Comparison of ENCODE assay signal across 8 mouse cellular contexts in genomic region chr2:151038811-151039222, GRCm38 (mm10). TPM values are rescaled to one million over a fixed set of nuclear protein-coding genes. Genes with fewer than 3 reads are reported as not detected.
A peak's percentile ranks its signal among the peaks of the same experiment; 100 is the strongest.
DNase-seq lines count a peak whose midpoint lies in the region; ATAC-seq lines count a peak whose summit lies in the region.

No protein-coding gene starts in this region.

- no peaks in the 10 kb centered on the region for H3K36me3 ChIP-seq in hindbrain, embryonic 16.5 days (ENCODE audit: control insufficient read depth, insufficient read depth, low read length)
- H3K36me3 ChIP-seq in midbrain, embryonic 11.5 days (ENCODE audit: control insufficient read depth, insufficient read depth, low read length), result no peaks in the 10 kb centered on the region

- H3K4me3 ChIP-seq in hindbrain, embryonic 16.5 days (ENCODE audit: low read length), result peak overlapping the region; percentile 97
- H3K4me3 ChIP-seq in midbrain, embryonic 11.5 days (ENCODE audit: low read depth, low read length), result peak overlapping the region; percentile 87

- ATAC-seq in frontal cortex, adult (ENCODE audit: low TSS enrichment), result peak; percentile 71
- no peak; the same call in 1 of the 2 replicates for ATAC-seq in hindbrain, embryonic 16.5 days
- peak; percentile 82 for ATAC-seq in midbrain, embryonic 11.5 days (ENCODE audit: low FRiP score)

- H3K27me3 ChIP-seq in hindbrain, embryonic 16.5 days (replicated peaks; ENCODE audit: control insufficient read depth, insufficient read depth, low read length), result no peaks in the 10 kb centered on the region; the same call in 1 of the 2 replicates
- no peaks in the 10 kb centered on the region for H3K27me3 ChIP-seq in midbrain, embryonic 11.5 days (ENCODE audit: control insufficient read depth, insufficient read depth, low read length)

- peaks cover 15% of the 10 kb centered on the region for H3K4me1 ChIP-seq in hindbrain, embryonic 16.5 days (ENCODE audit: control insufficient read depth, insufficient read depth, low read depth, low read length)
- peaks cover 4% of the 10 kb centered on the region; the same call in 1 of the 2 replicates for H3K4me1 ChIP-seq in midbrain, embryonic 11.5 days (ENCODE audit: control insufficient read depth, insufficient read depth, low read length)

- H3K27ac ChIP-seq in hindbrain, embryonic 16.5 days (ENCODE audit: low read depth, low read length), result peak overlapping the region; percentile 82
- peak overlapping the region; percentile 40; the same call in 1 of the 2 replicates for H3K27ac ChIP-seq in midbrain, embryonic 11.5 days (ENCODE audit: low read depth, low read length)

- peak overlapping the region; percentile 90 for H3K4me2 ChIP-seq in hindbrain, embryonic 16.5 days (ENCODE audit: low read length)
- H3K4me2 ChIP-seq in midbrain, embryonic 11.5 days, result peak overlapping the region; percentile 71

- WGBS in hindbrain, embryonic 16.5 days, result 0% methylated on average over 30 of the region's 30 CpGs
- WGBS in midbrain, embryonic 11.5 days, result under 1% methylated on average over 25 of the region's 30 CpGs

- H3K9ac ChIP-seq in hindbrain, embryonic 16.5 days (ENCODE audit: low read depth, low read length), result peak overlapping the region; percentile 96
- peak overlapping the region; percentile 97 for H3K9ac ChIP-seq in midbrain, embryonic 11.5 days (ENCODE audit: low read length)

- DNase-seq in frontal cortex, postnatal 14 days (ENCODE audit: low spot score in 2 of 2), result no peak
- DNase-seq in 416B (ENCODE audit: low read depth), result peak; percentile 72
- DNase-seq in embryo, embryonic 10.5 days (ENCODE audit: low spot score), result peak; percentile 58
- peak; percentile 96 for DNase-seq in midbrain, embryonic 11.5 days (ENCODE audit: low spot score, missing footprints)
- no peak for DNase-seq in adrenal gland, postnatal 25 days
- DNase-seq in cerebellum, adult 8-10 months, result no peak

- no peaks in the 10 kb centered on the region for H3K9me3 ChIP-seq in hindbrain, embryonic 16.5 days (ENCODE audit: control insufficient read depth, low read length)
- H3K9me3 ChIP-seq in midbrain, embryonic 11.5 days (ENCODE audit: control insufficient read depth, low read length), result no peaks in the 10 kb centered on the region

RNA-seq across cellular contexts. Expression of gene Ninl, which starts 0.4 kb away (rescaled TPM):
- 3.6 and 4.6 TPM in 2 replicates for polyA plus RNA-seq in hindbrain, embryonic 16.5 days (2015; fragmentation: Nextera tagmentation; extraction: Ambion mirVana)
- 11.2 and 11.6 TPM in 2 replicates for polyA plus RNA-seq in midbrain, embryonic 11.5 days (2014; fragmentation: Nextera tagmentation; extraction: Ambion mirVana)
- total RNA-seq in adrenal gland, postnatal 25 days (2021), result 30.3 and 34.7 TPM in 2 replicates

RNA-seq across cellular contexts. Expression of gene Nanp, which starts 0.4 kb away (rescaled TPM):
- 32.7 and 36.1 TPM in 2 replicates for polyA plus RNA-seq in hindbrain, embryonic 16.5 days (2015; fragmentation: Nextera tagmentation; extraction: Ambion mirVana)
- 52.4 and 58.9 TPM in 2 replicates for polyA plus RNA-seq in midbrain, embryonic 11.5 days (2014; fragmentation: Nextera tagmentation; extraction: Ambion mirVana)
- total RNA-seq in adrenal gland, postnatal 25 days (2021), result 14.8 and 16.3 TPM in 2 replicates

RNA-seq across cellular contexts. Expression of gene Gm14151, which starts 53.3 kb away (rescaled TPM):
- not detected in 2 replicates for polyA plus RNA-seq in hindbrain, embryonic 16.5 days (2015; fragmentation: Nextera tagmentation; extraction: Ambion mirVana)
- polyA plus RNA-seq in midbrain, embryonic 11.5 days (2014; fragmentation: Nextera tagmentation; extraction: Ambion mirVana), result not detected in 2 replicates
- not detected in 2 replicates for total RNA-seq in adrenal gland, postnatal 25 days (2021)

RNA-seq across cellular contexts. Expression of gene Gm14147, which starts 59.2 kb away (rescaled TPM):
- polyA plus RNA-seq in hindbrain, embryonic 16.5 days (2015; fragmentation: Nextera tagmentation; extraction: Ambion mirVana), result not detected in 2 replicates
- polyA plus RNA-seq in midbrain, embryonic 11.5 days (2014; fragmentation: Nextera tagmentation; extraction: Ambion mirVana), result not detected in 2 replicates
- not detected in 2 replicates for total RNA-seq in adrenal gland, postnatal 25 days (2021)

Comparison
In these comparisons a context has a peak if more than half of its experiments do, and no peak if none do; other contexts are left out.
1. DNase-seq: peak in 416B (single experiment), embryo, embryonic 10.5 days (single experiment) and midbrain, embryonic 11.5 days (single experiment); none in frontal cortex, postnatal 14 days (0 of 2), adrenal gland, postnatal 25 days (single experiment) and cerebellum, adult 8-10 months (single experiment).